Mouse (Mus musculus) embryonic facial prominence, embryonic 12.5 days (tissue): ENCODE results near the gene BC051665. TPM values are rescaled to one million over a fixed set of nuclear protein-coding genes. Genes with fewer than 3 reads are reported as not detected.

Experiments
- ATAC-seq: fragments of 200-750 bp; cut with Nextera tagmentation; 2 replicates; pipeline ENCODE4 v1.8.0; 2017; ENCODE audit not compliant: insufficient number of reproducible peaks, insufficient read depth, low FRiP score, low TSS enrichment
- H3K27ac ChIP-seq: fragments of 300-500 bp; sonication (generic); 2 replicates; pipeline ENCODE4 v1.5.1; 2016; ENCODE audit warnings: mild to moderate bottlenecking
- H3K27me3 ChIP-seq: fragments of 300-500 bp; sonication (generic); 2 replicates; pipeline ENCODE4 v1.6.1; 2016; ENCODE audit warnings: mild to moderate bottlenecking, moderate library complexity
- H3K36me3 ChIP-seq: fragments of 300-500 bp; sonication (generic); 2 replicates; pipeline ENCODE4 v1.6.1; 2016; ENCODE audit warnings: mild to moderate bottlenecking
- H3K4me1 ChIP-seq: fragments of 300-500 bp; sonication (generic); 2 replicates; pipeline ENCODE4 v1.6.1; 2016
- H3K4me2 ChIP-seq: fragments of 300-500 bp; sonication (generic); replicated peaks from 2 replicates; pipeline ENCODE4 v1.6.1; 2016; ENCODE audit warnings: mild to moderate bottlenecking, moderate library complexity
- H3K4me3 ChIP-seq: fragments of 300-500 bp; sonication (generic); 2 replicates; pipeline ENCODE4 v1.5.1; 2016; ENCODE audit warnings: mild to moderate bottlenecking
- H3K9ac ChIP-seq: fragments of 300-500 bp; sonication (generic); 2 replicates; pipeline ENCODE4 v1.6.1; 2016; ENCODE audit warnings: mild to moderate bottlenecking, moderate library complexity
- H3K9me3 ChIP-seq: fragments of 300-500 bp; sonication (generic); 2 replicates; pipeline ENCODE4 v1.6.1; 2016; ENCODE audit warnings: mild to moderate bottlenecking, moderate library complexity
- WGBS: fragments of 180-500 bp; shearing (Covaris S2); methylation state at CpG from one replicate; pipeline ENCODE4 v1.1.7; 2016; 5-methylcytosine and 5-hydroxymethylcytosine counted together
- polyA plus RNA-seq: library from polyadenylated mRNA; unstranded; fragments of >200 nt; fragmentation: Nextera tagmentation; extraction: Ambion mirVana; gene quantifications from 2 replicates; pipeline ENCODE4 v1.2.1, GENCODE M21; 2016

The BC051665 gene
- polyA plus RNA-seq, 1 experiment from 2014 or later: not detected

DNA sequence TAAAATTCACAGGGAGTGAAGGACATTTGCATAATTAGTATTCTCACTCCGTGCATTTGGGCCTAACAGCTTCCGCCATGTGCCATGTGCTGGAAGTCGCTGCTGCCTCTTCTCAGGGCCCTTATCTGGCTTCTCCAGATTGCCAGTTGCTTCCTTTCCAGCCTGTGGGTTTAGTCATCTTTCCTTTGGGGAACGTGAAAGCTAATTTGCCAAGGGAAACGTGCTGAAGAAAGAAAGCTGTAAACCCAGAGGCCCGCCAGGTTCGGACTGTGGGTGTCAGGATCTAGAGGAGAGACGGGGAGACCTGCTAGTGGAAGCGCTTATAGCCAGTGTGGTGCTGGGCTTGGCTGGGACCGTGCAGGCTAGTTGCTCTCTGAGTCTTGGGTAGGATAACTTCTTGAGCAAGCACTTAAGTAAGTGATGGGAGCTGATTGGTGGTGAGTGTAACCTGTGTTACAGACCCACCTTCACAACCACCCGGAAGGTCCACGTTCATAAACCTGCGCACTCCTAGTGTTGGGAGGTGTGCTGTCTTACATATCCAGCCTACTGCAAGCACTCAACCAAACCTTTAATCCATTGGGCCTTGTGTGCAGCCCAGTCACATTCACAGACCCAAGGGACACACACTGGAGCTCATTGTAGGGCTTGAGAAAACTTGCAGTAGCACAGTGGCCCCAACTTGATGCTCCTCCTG, 42.6 kb downstream of the BC051665 start:
- peak; percentile 6; the same call in 1 of the 2 replicates for ATAC-seq
- Histone ChIP-seq H3K4me2 (no peak overlapping the region), H3K4me3 (no peak overlapping the region), H3K9me3 (no peaks in the 10 kb centered on the region), H3K27me3 (no peaks in the 10 kb centered on the region), H3K36me3 (peaks cover 22% of the 10 kb centered on the region), H3K9ac (no peak overlapping the region), H3K4me1 (no peaks in the 10 kb centered on the region), H3K27ac (no peak overlapping the region)
- 83% methylated on average over 13 of the region's 13 CpGs for WGBS

- Histone ChIP-seq H3K4me2 (no peak overlapping the region), H3K4me3 (no peak overlapping the region), H3K9ac (no peak overlapping the region), H3K27ac (no peak overlapping the region), H3K4me1 (peaks cover 6% of the 10 kb centered on the region), H3K36me3 (peaks cover 14% of the 10 kb centered on the region), H3K9me3 (no peaks in the 10 kb centered on the region), H3K27me3 (no peaks in the 10 kb centered on the region)
- no peak for ATAC-seq
- WGBS: 82% methylated on average over 3 of the region's 3 CpGs
Observed at GRCm38 (mm10) chr13:60742611-60743010, 43.6 kb downstream of the BC051665 start.

GRCm38 (mm10) chr13:60740248-60740647, 45.9 kb downstream of the BC051665 start:
- WGBS: 90% methylated on average over 6 of the region's 6 CpGs
- Histone ChIP-seq H3K4me2 (no peak overlapping the region), H3K4me3 (no peak overlapping the region), H3K9ac (no peak overlapping the region), H3K4me1 (peaks cover 13% of the 10 kb centered on the region), H3K27me3 (no peaks in the 10 kb centered on the region), H3K9me3 (no peaks in the 10 kb centered on the region), H3K27ac (no peak overlapping the region), H3K36me3 (peaks cover 14% of the 10 kb centered on the region)
- ATAC-seq: no peak

DNA sequence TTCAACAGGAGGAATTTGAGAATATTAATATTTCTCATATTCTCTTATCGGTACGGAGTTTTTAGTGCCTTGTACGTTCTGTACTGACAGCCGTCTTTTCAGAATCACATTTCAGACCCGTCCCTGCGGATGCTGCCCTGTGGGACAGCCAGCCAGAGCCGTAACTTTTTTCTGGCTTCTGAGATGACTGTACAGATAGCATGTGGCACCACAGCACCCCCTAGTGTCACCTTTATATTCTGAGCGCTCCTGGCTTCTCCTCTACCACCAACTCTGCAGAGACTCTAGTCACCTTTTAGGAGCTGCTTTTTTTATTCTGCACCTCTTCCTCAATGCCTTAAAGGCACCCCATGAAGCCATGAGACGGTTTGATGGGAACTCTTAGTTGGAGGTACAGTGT, 47.7 kb downstream of the BC051665 start:
- ATAC-seq: 0 out of 2 replicates have a peak, but pooled peaks have one; percentile 14
- WGBS: 11% methylated on average over 9 of the region's 9 CpGs
- peaks cover 14% of the 10 kb centered on the region for H3K36me3 ChIP-seq
- H3K27ac ChIP-seq: peak overlapping the region; percentile 69
- H3K9ac ChIP-seq: no peak overlapping the region
- no peak overlapping the region for H3K4me3 ChIP-seq
- no peaks in the 10 kb centered on the region for H3K27me3 ChIP-seq
- peak overlapping the region; percentile 44 for H3K4me2 ChIP-seq
- H3K9me3 ChIP-seq: no peaks in the 10 kb centered on the region
- H3K4me1 ChIP-seq: peaks cover 13% of the 10 kb centered on the region

DNA sequence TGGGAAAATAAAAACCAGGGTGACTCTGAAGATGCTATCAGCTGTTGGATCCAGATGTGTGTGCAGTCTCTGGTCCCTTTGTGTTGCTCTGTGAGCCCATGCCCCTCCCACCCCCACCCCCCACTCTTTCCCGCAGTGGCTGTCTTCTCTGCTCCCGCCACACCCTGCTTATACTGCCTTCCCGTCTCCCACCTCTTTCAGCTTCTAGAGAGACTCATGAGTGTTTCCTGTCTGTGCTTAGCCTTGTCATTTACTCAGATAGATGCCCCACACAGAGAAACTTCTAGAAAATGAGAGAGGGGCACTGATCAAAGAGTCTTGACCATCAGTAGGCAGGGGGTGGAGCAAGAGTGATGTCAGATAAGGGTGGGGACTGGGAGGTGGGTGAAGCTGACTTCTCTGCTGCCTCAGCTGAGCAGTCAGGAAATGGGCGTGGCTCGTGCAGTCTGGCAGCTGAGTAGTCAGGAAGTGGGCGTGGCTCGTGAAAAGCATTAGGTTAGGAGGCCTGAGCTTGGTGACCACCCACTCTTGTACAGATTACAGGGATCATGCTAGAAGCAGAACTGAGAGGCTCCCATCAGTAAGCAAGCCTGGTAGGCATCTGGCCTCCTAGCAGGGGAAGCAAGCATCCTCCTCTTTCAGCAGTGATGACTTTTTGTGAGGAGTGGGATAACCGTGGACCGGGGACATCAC, 48.4 kb downstream of the BC051665 start:
- H3K36me3 ChIP-seq: peaks cover 17% of the 10 kb centered on the region
- no peak overlapping the region for H3K4me3 ChIP-seq
- H3K9ac ChIP-seq: no peak overlapping the region
- peak overlapping the region; percentile 44 for H3K4me2 ChIP-seq
- peaks cover 13% of the 10 kb centered on the region for H3K4me1 ChIP-seq
- ATAC-seq: peak; percentile 80; the same call in 1 of the 2 replicates
- no peaks in the 10 kb centered on the region for H3K9me3 ChIP-seq
- H3K27ac ChIP-seq: peak overlapping the region; percentile 69
- no peaks in the 10 kb centered on the region for H3K27me3 ChIP-seq
- WGBS: 12% methylated on average over 9 of the region's 9 CpGs

DNA sequence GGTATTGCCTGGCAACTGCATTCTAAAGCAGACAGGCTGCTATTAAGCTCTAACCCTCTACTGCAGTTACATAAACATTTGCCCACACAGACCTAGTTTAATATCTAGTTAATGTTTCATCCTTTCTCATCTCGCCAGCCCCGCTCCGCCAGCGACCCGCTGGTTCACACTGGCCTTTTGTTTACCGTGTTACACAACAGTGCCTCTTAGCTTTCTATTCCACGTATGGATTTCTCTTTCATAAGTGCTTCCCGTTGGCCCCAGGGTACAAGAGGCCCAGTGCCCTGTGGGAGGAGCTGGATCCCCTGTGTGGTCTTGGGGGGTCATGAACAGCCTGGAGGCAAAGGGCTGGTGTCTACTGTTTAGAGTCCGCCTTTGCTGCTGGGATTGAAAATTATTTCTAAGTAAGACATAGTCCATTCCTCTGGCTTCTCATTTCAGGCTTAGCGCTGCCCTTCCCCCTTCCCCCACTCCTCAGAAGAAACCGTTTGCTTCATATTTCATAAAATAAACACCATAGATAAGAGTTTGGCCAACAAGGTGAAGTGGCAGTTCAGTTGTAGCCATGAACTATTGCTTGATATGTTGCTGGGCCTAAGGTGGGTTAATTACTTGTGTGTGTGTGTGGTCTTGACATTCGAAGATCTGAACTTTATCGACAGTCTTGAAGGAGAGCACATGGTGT, 49.6 kb downstream of the BC051665 start:
- no peak for ATAC-seq
- Histone ChIP-seq H3K27ac (0 out of 2 replicates have a peak overlapping the region, but pooled peaks have one; percentile 7), H3K4me2 (no peak overlapping the region), H3K4me3 (no peak overlapping the region), H3K27me3 (no peaks in the 10 kb centered on the region), H3K9me3 (no peaks in the 10 kb centered on the region), H3K36me3 (peaks cover 20% of the 10 kb centered on the region), H3K4me1 (peaks cover 13% of the 10 kb centered on the region), H3K9ac (no peak overlapping the region)
- WGBS: 71% methylated on average over 13 of the region's 13 CpGs

DNA sequence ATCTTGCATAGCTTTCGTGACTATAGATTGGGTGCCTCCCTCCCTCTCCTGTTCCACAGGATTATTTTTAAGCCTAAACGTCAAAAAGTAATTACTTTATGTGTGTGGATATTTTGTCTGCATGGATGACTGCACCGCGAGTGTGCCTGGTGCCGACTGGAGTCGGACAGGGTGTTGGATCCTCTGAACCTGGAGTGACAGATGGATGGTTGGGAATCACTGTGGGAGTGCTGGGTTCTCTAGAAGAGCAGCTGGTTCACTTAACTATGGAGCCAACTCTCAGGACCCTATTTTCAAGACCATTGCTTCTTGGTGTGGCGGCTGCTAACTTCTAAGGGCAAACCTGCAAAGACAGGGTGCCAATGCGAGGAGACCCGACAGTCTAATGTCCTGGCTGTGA, 50.9 kb downstream of the BC051665 start:
- H3K27ac ChIP-seq: no peak overlapping the region
- H3K27me3 ChIP-seq: no peaks in the 10 kb centered on the region
- H3K4me2 ChIP-seq: no peak overlapping the region
- no peaks in the 10 kb centered on the region for H3K9me3 ChIP-seq
- peaks cover 13% of the 10 kb centered on the region for H3K4me1 ChIP-seq
- H3K4me3 ChIP-seq: no peak overlapping the region
- whole genome bisulfite sequencing: 92% methylated on average over 9 of the region's 9 CpGs
- peaks cover 28% of the 10 kb centered on the region for H3K36me3 ChIP-seq
- ATAC-seq: no peak
- H3K9ac ChIP-seq: no peak overlapping the region

Other genes with a start within 250 kb of the BC051665 start
- gene Dapk1, start 184.4 kb downstream of the BC051665 start, polyA plus RNA-seq: 29.9 and 31.9 TPM in 2 replicates
- not detected in 2 replicates for gene Ctsll3, start 16.5 kb upstream of the BC051665 start, polyA plus RNA-seq
- gene 4930486L24Rik, start 78.1 kb upstream of the BC051665 start, polyA plus RNA-seq: not detected in 2 replicates
- 0.34 TPM in 1 of 2 replicates, not detected in the other for gene Gm49392, start 110.5 kb upstream of the BC051665 start, polyA plus RNA-seq
- gene Ctla2b, start 111.1 kb upstream of the BC051665 start, polyA plus RNA-seq: 1.4 and 1.5 TPM in 2 replicates
- not detected in 2 replicates for gene Tpbpb, start 118.5 kb upstream of the BC051665 start, polyA plus RNA-seq
- gene Gm49393, start 149.2 kb upstream of the BC051665 start, polyA plus RNA-seq: not detected in 2 replicates
- 1.4 and 2.0 TPM in 2 replicates for gene Gm49391, start 150.2 kb upstream of the BC051665 start, polyA plus RNA-seq
- 13.2 and 18.1 TPM in 2 replicates for gene Ctla2a, start 150.3 kb upstream of the BC051665 start, polyA plus RNA-seq
- not detected in 2 replicates for gene Tpbpa, start 155.6 kb upstream of the BC051665 start, polyA plus RNA-seq
- gene Ctsj, start 219.6 kb upstream of the BC051665 start, polyA plus RNA-seq: not detected in 2 replicates